Mouse (Mus musculus) retina, embryonic 14.5 days (tissue): Measurements from ENCODE around the gene Sult2b1.

Experiments used
- DNase-seq: peaks from one replicate; pipeline ENCODE4 v3.0.0-alpha.2; 2015; ENCODE audit warnings: low spot score

Sult2b1 gene

GRCm38 (mm10) chr7:45800546-45801204 is 16.2 kb upstream of the Sult2b1 start:
- DNase-seq, result peak; percentile 51

DNA sequence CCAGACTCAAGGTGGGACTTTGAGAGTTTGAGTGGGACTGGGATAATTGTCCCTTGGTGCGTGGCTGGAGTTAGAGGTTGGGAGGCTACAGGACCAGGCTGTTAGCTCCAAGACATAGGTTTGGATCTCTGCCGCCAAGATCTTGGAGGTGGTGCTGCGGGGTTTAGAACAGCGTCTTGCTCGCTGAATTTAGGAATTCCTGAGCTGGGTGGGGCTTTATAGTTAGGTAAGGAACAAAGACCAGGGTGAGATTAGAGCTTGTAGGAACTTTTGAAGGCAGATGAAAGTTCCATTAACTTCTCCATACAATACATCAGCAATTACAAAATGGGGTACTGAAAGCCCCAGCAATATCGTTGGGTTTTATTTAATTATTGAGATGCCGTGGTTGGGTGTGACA is 15.5 kb upstream of the Sult2b1 start:
- DNase-seq, result no peak

DNA sequence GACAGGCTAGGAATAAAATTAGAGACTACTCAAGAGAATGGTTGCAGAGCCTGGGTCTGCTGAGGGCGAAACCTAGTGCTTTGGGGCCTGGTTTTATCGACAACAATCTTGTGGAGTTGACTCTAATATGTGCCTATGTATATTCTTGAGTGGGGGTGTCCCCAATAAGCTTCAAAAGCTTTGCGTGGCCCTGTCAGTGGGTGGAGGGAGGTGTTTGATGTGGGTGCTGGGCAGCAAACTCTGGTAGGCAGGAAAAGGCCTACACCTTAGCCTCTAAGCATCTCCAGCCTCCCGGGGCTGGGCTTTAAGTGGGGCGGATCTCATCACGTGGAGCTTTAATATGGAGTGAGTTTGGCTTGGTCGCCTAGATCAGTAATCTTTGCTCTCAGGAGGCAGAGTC is 14.5 kb upstream of the Sult2b1 start:
- DNase-seq, result no peak

GRCm38 (mm10) chr7:45798511-45798836 is 14.0 kb upstream of the Sult2b1 start:
- DNase-seq, result no peak

DNA sequence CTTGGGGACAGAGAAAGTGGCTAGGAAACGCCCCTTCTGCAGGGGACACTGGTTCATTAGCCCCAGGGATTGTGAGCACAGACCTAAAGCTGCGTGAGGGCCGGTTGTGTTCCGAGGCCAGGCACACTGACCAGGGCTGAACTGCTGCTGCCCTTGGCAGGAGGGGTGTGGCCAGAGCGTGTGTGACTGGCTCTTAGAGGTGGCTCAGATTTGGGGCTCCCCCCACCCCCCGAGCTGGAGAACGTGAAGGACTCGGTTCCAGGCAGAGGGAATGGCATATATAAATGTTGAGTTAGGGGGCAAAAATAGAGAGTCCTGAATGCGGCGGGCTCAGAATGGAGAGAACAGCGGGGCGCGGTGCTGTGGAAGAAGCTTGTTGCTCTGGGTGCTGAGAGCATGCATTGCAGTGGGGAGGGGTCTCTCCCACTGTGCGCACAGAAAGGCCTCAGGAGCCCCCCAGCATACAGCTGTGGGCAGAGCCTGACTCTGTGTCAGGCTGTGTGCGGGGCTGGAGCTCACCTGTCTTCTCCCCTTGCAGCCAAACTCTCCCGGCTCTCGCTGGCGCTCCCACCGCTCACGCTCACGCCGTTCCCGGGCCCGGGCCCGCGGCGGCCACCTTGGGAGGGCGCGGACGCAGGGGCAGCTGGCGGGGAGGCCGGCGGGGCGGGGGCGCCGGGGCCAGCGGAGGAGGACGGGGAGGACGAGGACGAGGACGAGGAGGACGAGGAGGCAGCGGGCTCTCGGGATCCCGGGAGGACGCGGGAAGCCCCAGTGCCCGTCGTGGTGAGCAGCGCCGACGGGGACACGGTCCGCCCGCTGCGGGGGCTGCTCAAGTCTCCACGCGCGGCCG is 13.4 kb upstream of the Sult2b1 start:
- no peak for DNase-seq

- DNase-seq, result no peak
These were observed 12.5 kb upstream of the Sult2b1 start for GRCm38 (mm10) chr7:45796950-45797349.

DNA sequence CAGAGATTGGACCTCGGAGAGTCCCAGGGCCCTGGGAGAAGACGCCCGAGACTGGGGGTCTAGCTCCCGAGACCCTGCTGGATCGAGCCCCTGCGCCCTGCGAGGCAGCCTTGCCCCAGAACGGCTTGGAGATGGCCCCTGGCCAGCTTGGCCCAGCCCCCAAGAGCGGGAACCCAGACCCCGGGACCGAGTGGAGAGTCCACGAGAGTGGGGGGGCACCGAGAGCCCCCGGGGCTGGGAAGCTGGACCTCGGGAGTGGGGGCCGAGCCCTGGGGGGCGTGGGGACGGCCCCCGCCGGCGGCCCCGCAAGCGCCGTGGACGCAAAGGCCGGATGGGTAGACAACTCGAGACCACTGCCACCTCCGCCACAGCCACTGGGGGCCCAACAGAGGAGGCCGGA is 10.5 kb upstream of the Sult2b1 start:
- DNase-seq, result no peak

DNA sequence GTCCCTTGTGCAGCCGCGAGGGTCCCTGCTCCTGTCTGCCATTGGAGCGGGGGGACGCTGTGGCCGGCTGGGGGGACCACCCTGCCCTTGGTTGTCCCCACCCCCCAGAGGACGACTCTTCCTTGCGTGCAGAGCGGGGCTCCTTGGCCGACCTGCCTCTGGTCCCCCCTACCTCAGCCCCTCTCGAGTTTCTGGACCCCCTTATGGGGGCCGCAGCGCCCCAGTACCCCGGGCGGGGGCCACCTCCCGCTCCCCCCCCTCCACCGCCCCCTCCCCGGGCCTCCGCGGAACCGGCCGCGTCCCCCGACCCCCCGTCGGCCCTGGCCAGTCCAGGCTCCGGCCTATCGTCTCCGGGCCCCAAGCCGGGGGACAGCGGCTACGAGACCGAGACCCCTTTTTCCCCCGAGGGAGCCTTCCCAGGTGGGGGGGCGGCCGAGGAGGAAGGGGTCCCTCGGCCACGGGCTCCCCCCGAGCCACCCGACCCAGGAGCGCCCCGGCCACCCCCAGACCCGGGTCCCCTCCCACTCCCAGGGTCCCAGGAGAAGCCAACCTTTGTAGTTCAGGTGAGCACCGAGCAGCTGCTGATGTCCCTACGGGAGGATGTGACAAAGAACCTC is 9.6 kb upstream of the Sult2b1 start:
- DNase-seq, result no peak

- DNase-seq, result no peak
These were observed 8.8 kb upstream of the Sult2b1 start for GRCm38 (mm10) chr7:45793240-45793639.

DNA sequence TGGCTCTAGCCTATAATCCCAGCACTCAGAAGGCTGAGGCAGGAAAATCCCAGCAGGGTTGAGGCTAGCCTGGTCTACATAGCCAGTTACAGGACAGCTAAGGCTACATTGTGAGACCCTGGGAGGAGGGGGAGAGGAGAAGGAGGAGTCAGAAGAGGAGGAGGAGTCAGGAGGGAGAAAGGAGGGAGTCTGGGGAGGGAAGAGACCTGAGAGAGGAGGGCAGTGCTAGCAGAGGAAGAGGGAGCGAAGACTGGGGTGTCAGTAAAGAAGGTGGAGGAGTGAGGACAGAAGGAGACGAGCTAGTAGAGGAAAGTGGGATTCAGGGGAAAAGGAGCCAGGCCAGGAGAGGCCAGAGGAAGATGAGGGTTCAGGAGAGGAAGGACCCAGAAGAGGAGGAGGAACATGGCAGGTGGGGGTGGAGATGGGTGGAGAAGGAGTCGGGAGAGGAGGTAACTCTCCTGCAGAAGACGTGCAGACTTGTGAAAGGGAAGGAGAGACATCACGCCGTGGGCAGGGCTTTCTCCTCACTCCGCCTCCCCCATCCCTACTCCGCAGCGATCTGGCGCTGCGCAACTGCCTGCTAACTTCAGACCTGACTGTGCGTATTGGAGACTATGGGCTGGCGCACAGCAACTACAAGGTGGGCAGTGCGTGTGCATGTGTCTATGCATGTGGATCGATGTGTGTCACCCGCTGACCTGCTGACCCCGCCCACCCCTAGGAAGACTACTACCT is 7.5 kb upstream of the Sult2b1 start:
- DNase-seq, result no peak

- DNase-seq, result no peak
These were observed 6.3 kb upstream of the Sult2b1 start for GRCm38 (mm10) chr7:45790721-45791120.

GRCm38 (mm10) chr7:45787642-45788041 is 3.2 kb upstream of the Sult2b1 start:
- no peak for DNase-seq

DNA sequence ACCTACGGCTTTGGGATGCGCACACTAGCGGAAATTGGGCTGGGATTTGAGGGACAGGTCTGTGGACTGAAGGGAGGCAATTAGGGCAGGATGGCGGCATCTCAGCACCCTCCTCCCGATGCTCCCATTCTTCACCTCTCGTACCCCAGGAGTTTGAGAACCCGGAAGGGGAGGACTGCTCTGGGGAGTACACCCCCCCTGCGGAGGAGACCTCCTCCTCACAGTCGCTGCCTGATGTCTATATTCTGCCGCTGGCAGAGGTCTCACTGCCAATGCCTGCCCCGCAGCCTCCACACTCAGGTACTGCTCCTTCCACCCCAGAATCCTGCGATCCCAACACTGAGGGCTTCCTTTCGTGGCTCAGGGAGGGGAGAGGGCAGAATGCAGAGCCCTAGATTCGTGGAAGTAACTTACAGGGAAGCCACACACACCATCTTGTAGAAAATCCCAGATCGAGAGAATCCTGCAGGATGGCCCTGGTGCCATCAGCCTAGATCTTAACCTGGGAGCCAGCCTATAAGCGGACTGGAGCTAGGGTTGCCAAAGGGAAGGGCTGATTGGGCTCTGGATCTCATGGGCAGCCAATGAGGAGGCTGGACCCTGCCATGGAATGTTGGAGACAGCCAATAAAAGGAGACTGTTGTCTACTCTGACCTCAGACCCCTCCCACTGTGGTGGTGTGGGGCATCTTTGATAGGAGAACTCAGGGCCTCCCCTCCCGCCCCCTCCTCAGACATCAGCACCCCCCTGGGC is 2.4 kb upstream of the Sult2b1 start:
- peak; percentile 63 for DNase-seq

DNA sequence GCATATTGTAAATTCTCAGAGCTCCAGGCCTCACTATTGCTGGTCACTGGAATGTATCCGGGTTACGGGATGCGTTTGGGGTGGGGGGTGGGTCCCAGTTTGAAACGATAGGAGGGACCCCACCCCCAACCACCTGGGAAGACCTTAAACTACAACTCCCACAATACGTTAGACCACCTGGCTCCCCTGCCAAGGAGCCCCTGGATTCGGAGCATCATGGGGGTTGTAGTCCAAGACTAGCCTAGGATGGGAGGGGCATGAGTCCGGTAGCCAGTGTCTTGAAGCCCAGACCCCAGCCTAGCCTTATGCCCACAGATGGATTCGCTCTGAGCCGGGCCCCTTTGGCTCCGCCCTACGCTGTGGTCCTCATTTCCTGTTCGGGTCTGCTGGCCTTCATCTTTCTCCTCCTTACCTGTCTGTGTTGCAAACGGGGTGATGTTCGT is 1.7 kb upstream of the Sult2b1 start:
- DNase-seq, result peak; percentile 86

- DNase-seq, result peak; percentile 66
These were observed 1.1 kb upstream of the Sult2b1 start for GRCm38 (mm10) chr7:45785388-45786135.

- DNase-seq, result peak; percentile 78
These were observed 868 bp downstream of the Sult2b1 start, which contains the start of gene Lmtk3 for GRCm38 (mm10) chr7:45783511-45784091. Lmtk3 (plus strand) TSS chr7:45783738.

DNA sequence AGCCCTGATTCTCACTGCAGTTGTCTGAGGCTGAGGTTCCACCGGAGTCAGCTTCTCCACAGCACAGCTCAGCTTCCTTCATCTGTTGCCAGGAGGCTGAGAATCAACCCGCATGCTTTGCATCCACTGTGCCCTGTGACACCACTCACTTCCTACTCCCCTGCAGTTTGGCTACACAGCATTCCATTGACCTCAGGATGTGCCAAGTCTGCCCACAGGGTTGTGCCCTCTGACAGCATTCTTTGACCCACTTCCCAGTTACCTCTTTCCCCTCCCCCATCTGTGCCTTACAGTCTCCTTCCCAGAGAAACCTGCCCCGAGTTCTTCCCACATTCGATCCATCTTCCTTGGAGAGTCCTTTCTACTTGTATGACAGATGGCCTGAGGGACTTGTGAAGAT is 2.2 kb downstream of the Sult2b1 start:
- no peak for DNase-seq

DNA sequence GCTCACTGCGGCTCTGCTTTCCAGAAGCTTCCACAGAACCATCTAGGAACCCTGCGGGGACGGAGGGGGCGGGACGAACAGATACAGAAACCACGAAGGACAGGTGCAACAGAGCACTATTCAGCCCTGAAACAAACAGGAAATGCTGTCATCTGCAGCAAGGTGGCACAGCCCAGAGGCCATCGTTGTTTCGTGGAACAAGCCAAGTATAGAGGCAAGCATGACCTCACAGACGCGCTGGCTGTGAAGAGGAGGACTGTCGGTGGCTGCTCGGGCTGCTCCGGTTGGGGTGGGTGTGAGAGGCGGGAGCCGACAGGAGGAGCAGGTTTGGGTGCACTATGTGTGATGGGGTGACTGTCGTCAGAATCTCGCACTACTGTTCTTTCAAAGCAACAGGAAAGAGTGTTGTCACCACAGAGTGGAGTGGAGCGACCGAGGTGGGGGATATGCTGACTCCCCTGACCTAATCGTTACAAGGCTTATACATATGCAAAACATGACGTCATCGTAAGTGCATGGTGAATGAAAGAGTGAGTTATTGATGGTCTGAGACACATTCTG is 5.3 kb downstream of the Sult2b1 start:
- DNase-seq, result no peak

- DNase-seq, result no peak
These were observed 9.2 kb downstream of the Sult2b1 start for GRCm38 (mm10) chr7:45775237-45775636.

GRCm38 (mm10) chr7:45771101-45771500 is 13.4 kb downstream of the Sult2b1 start:
- no peak for DNase-seq
